Mouse (Mus musculus): ENCODE results near the gene Ccdc146. TPM values are rescaled to one million over a fixed set of nuclear protein-coding genes. Genes with fewer than 3 reads are reported as not detected.

Ccdc146 gene
- polyA plus RNA-seq, 1 experiment from 2014 or later, result not detected

- Histone ChIP-seq H3K36me3 (no peaks in the 10 kb centered on the region), H3K27me3 (no peaks in the 10 kb centered on the region), H3K4me3 (no peak overlapping the region), H3K9ac (no peak overlapping the region), H3K4me1 (peaks cover 4% of the 10 kb centered on the region; the same call in 1 of the 2 replicates), H3K27ac (no peak overlapping the region), H3K9me3 (no peaks in the 10 kb centered on the region), H3K4me2 (no peak overlapping the region)
- ATAC-seq (ENCODE audit: insufficient number of reproducible peaks, insufficient read depth, low FRiP score, low TSS enrichment, low read depth), result no peak
- 74% methylated on average over 13 of the region's 13 CpGs for WGBS
Measured at GRCm38 (mm10) chr5:21384252-21384960, 40.1 kb downstream of the Ccdc146 start.

DNA sequence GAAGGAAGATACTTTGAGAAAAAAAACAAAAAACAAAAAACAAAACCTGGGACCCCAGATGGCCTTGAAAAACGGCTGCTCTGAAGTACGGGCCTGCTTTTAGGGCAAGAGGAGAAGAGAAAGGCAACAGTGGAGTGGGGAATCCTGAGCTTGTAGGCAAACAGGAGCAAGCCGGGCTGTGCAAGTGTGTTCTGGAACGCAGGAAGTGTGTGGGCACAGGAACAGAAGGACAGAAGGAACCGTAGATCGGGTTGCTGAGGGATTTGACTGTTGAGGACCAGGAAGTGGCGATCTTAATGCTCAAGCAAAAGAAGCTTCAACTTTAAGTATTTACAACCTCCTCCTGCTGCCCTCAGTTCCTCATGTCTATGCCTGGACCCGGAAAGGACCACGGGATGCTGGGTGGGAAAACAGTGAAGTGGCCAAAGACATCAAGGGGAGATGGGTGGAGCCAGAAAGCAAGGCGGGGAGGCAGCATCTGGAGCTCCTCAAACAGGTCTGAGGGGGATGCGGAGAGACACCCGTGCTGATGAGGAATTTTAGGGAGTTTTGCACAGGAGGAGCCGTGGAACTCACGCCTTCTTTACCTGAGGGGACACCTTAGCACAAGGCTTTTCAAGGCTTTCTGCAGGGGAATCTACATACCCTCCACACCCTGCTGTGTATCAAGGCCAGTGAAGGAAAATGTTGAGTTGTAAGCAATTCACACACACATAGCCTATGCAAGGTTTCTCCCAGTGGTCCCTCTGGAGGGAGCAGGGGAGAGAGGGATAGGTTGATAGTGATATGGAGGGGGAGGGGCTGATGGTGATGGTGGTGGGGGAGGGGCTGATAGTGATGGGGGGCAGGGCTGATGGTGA is 40.9 kb downstream of the Ccdc146 start:
- no peak overlapping the region for H3K9ac ChIP-seq
- no peaks in the 10 kb centered on the region for H3K9me3 ChIP-seq
- ATAC-seq (ENCODE audit: insufficient number of reproducible peaks, insufficient read depth, low FRiP score, low TSS enrichment, low read depth), result no peak
- no peak overlapping the region for H3K4me3 ChIP-seq
- H3K27ac ChIP-seq, result no peak overlapping the region
- H3K4me1 ChIP-seq, result peaks cover 4% of the 10 kb centered on the region; the same call in 1 of the 2 replicates
- no peak overlapping the region for H3K4me2 ChIP-seq
- H3K27me3 ChIP-seq, result no peaks in the 10 kb centered on the region
- H3K36me3 ChIP-seq, result no peaks in the 10 kb centered on the region
- 42% methylated on average over 14 of the region's 14 CpGs for WGBS

GRCm38 (mm10) chr5:21382678-21383077 is 41.8 kb downstream of the Ccdc146 start:
- no peak overlapping the region for H3K27ac ChIP-seq
- H3K4me3 ChIP-seq, result no peak overlapping the region
- no peak for ATAC-seq (ENCODE audit: insufficient number of reproducible peaks, insufficient read depth, low FRiP score, low TSS enrichment, low read depth)
- no peaks in the 10 kb centered on the region for H3K27me3 ChIP-seq
- H3K4me1 ChIP-seq, result peaks cover 4% of the 10 kb centered on the region; the same call in 1 of the 2 replicates
- 62% methylated on average over 6 of the region's 6 CpGs for WGBS
- no peak overlapping the region for H3K9ac ChIP-seq
- H3K4me2 ChIP-seq, result no peak overlapping the region
- H3K9me3 ChIP-seq, result no peaks in the 10 kb centered on the region
- H3K36me3 ChIP-seq, result no peaks in the 10 kb centered on the region

GRCm38 (mm10) chr5:21381986-21382385 is 42.5 kb downstream of the Ccdc146 start:
- WGBS, result 69% methylated on average over 6 of the region's 6 CpGs
- Histone ChIP-seq H3K27me3 (no peaks in the 10 kb centered on the region), H3K27ac (no peak overlapping the region), H3K36me3 (no peaks in the 10 kb centered on the region), H3K9ac (no peak overlapping the region), H3K9me3 (no peaks in the 10 kb centered on the region), H3K4me3 (no peak overlapping the region), H3K4me1 (peaks cover 4% of the 10 kb centered on the region; the same call in 1 of the 2 replicates), H3K4me2 (no peak overlapping the region)
- no peak for ATAC-seq (ENCODE audit: insufficient number of reproducible peaks, insufficient read depth, low FRiP score, low TSS enrichment, low read depth)

DNA sequence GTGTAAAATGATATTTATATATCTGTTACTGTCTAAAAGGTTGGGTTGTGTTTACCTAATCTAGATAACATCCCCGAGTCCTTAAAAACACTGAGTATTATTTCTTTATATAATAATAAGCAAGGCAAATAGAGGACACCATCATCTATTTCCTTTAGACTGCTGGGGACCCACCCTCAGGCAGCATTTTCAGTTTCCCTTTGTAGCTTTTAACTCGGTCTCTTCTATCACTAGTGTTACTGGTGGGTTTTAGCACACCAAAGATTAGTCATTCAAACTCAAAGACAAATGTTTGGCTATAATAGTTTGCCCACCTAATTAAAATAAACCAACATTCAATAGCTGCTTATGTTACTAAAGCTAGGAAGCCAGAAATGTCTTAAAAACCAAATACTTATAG is 46.1 kb downstream of the Ccdc146 start:
- ATAC-seq (ENCODE audit: insufficient number of reproducible peaks, insufficient read depth, low FRiP score, low TSS enrichment, low read depth), result no peak
- H3K4me3 ChIP-seq, result no peak overlapping the region
- no peaks in the 10 kb centered on the region for H3K36me3 ChIP-seq
- H3K4me2 ChIP-seq, result no peak overlapping the region
- H3K9me3 ChIP-seq, result no peaks in the 10 kb centered on the region
- no peak overlapping the region for H3K9ac ChIP-seq
- 63% methylated on average over 2 of the region's 2 CpGs for WGBS
- peaks cover 6% of the 10 kb centered on the region for H3K27me3 ChIP-seq
- H3K27ac ChIP-seq, result no peak overlapping the region
- H3K4me1 ChIP-seq, result no peaks in the 10 kb centered on the region

- Histone ChIP-seq H3K27me3 (peaks cover 17% of the 10 kb centered on the region), H3K4me2 (no peak overlapping the region), H3K27ac (no peak overlapping the region), H3K9me3 (no peaks in the 10 kb centered on the region), H3K36me3 (no peaks in the 10 kb centered on the region), H3K4me1 (peaks cover 9% of the 10 kb centered on the region), H3K9ac (no peak overlapping the region), H3K4me3 (no peak overlapping the region)
- no peak for ATAC-seq (ENCODE audit: insufficient number of reproducible peaks, insufficient read depth, low FRiP score, low TSS enrichment, low read depth)
- whole genome bisulfite sequencing, result 66% methylated on average over 4 of the region's 4 CpGs
Measured at GRCm38 (mm10) chr5:21376935-21377334, 47.5 kb downstream of the Ccdc146 start.

DNA sequence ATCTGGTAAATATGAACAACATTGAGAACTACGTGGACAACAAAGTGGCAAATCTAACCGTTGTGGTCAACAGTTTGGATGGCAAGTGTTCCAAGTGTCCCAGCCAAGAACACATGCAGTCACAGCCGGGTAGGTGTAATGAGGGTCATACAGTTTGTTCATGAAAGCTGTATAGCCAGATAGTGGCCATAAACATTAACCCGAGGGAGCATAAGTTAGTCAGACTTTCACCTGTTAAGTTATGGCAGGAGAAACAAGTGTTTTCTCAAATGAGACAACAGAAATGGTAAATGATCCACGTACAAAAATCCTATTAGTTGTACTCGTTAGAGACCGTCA is 51.3 kb downstream of the Ccdc146 start:
- peak overlapping the region; percentile 71; the same call in 1 of the 2 replicates for H3K9ac ChIP-seq
- H3K4me3 ChIP-seq, result peak overlapping the region; percentile 49

DNA sequence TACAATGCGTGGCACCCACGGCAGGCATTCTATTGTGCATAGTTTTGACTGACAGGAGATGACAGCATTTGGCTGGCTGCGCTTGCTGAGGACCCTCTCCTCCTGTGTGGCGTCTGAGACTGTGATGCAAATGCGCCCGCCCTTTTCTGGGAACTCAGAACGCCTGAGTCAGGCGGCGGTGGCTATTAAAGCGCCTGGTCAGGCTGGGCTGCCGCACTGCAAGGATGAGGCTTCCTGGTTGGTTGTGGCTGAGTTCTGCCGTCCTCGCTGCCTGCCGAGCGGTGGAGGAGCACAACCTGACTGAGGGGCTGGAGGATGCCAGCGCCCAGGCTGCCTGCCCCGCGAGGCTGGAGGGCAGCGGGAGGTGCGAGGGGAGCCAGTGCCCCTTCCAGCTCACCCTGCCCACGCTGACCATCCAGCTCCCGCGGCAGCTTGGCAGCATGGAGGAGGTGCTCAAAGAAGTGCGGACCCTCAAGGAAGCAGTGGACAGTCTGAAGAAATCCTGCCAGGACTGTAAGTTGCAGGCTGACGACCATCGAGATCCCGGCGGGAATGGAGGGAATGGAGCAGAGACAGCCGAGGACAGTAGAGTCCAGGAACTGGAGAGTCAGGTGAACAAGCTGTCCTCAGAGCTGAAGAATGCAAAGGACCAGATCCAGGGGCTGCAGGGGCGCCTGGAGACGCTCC is 51.8 kb downstream of the Ccdc146 start, which contains the start of gene Fgl2:
Fgl2 (plus strand) TSS at position 150 of the 687 bp plus-strand sequence.
- WGBS, result 4% methylated on average over 31 of the region's 31 CpGs
- no peaks in the 10 kb centered on the region for H3K36me3 ChIP-seq
- peak; percentile 52 for ATAC-seq (ENCODE audit: insufficient number of reproducible peaks, insufficient read depth, low FRiP score, low TSS enrichment, low read depth)
- peaks cover 10% of the 10 kb centered on the region for H3K4me1 ChIP-seq
- peak within 1 kb of the TSS; percentile 71 for H3K9ac ChIP-seq
- H3K4me3 ChIP-seq, result peak within 1 kb of the TSS; percentile 49
- H3K4me2 ChIP-seq, result peak within 1 kb of the TSS; percentile 89
- no peak within 1 kb of the TSS for H3K27ac ChIP-seq
- H3K27me3 ChIP-seq, result peaks cover 24% of the 10 kb centered on the region
- H3K9me3 ChIP-seq, result no peaks in the 10 kb centered on the region

More for the DNA sequence above, 51.3 kb downstream of the Ccdc146 start:
- H3K27me3 ChIP-seq, result peaks cover 24% of the 10 kb centered on the region
- WGBS, result 69% methylated on average over 7 of the region's 7 CpGs
- peak overlapping the region; percentile 89 for H3K4me2 ChIP-seq
- ATAC-seq (ENCODE audit: insufficient number of reproducible peaks, insufficient read depth, low FRiP score, low TSS enrichment, low read depth), result no peak
- peaks cover 10% of the 10 kb centered on the region for H3K4me1 ChIP-seq
- no peaks in the 10 kb centered on the region for H3K36me3 ChIP-seq
- H3K9me3 ChIP-seq, result no peaks in the 10 kb centered on the region
- H3K27ac ChIP-seq, result no peak overlapping the region

DNA sequence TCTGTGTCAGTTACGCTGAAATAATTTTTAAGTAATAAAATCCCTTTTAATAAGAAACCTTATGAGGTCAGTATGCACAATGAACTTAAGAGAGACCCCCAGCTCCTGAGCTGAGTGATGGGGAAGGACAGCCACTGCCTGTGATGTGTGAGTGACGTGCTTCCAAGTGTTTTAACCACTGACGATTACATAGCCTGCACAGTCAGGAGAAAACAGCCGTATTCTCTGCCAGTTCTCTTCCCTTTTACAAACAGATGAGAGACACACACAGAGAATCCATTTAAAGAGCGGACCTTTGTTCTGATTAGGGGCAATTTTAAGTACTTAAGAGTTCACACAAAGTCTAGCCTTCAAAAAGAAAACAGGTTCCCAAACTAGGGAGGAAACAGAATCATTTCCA is 52.6 kb downstream of the Ccdc146 start:
- Histone ChIP-seq H3K4me3 (peak overlapping the region; percentile 49; the same call in 1 of the 2 replicates), H3K27me3 (peaks cover 24% of the 10 kb centered on the region), H3K9me3 (no peaks in the 10 kb centered on the region), H3K27ac (no peak overlapping the region), H3K4me2 (peak overlapping the region; percentile 89), H3K9ac (no peak overlapping the region), H3K4me1 (peaks cover 12% of the 10 kb centered on the region), H3K36me3 (no peaks in the 10 kb centered on the region)
- ATAC-seq (ENCODE audit: insufficient number of reproducible peaks, insufficient read depth, low FRiP score, low TSS enrichment, low read depth), result no peak
- WGBS, result 38% methylated on average over 5 of the region's 5 CpGs

GRCm38 (mm10) chr5:21370218-21370947 is 54.1 kb downstream of the Ccdc146 start:
- 89% methylated on average over 5 of the region's 5 CpGs for WGBS

GRCm38 (mm10) chr5:21367514-21367913 is 57.0 kb downstream of the Ccdc146 start:
- Histone ChIP-seq H3K4me1 (peaks cover 13% of the 10 kb centered on the region), H3K9me3 (no peaks in the 10 kb centered on the region), H3K27me3 (peaks cover 10% of the 10 kb centered on the region), H3K4me2 (no peak overlapping the region), H3K4me3 (no peak overlapping the region), H3K36me3 (no peaks in the 10 kb centered on the region), H3K9ac (no peak overlapping the region), H3K27ac (no peak overlapping the region)
- ATAC-seq (ENCODE audit: insufficient number of reproducible peaks, insufficient read depth, low FRiP score, low TSS enrichment, low read depth), result no peak
- WGBS, result 38% methylated on average over 2 of the region's 2 CpGs

More at GRCm38 (mm10) chr5:21370218-21370947, 54.1 kb downstream of the Ccdc146 start:
- H3K27ac ChIP-seq, result no peak overlapping the region
- H3K4me1 ChIP-seq, result peaks cover 16% of the 10 kb centered on the region
- ATAC-seq (ENCODE audit: insufficient number of reproducible peaks, insufficient read depth, low FRiP score, low TSS enrichment, low read depth), result no peak
- no peak overlapping the region for H3K4me3 ChIP-seq
- H3K36me3 ChIP-seq, result no peaks in the 10 kb centered on the region
- H3K27me3 ChIP-seq, result peaks cover 24% of the 10 kb centered on the region
- H3K4me2 ChIP-seq, result no peak overlapping the region
- no peaks in the 10 kb centered on the region for H3K9me3 ChIP-seq
- H3K9ac ChIP-seq, result no peak overlapping the region

All from embryonic facial prominence, embryonic 13.5 days (tissue).